Mouse (Mus musculus) heart, embryonic 13.5 days (tissue): ENCODE results near the gene Cpeb1. TPM values are rescaled to one million over a fixed set of nuclear protein-coding genes. Genes with fewer than 3 reads are reported as not detected.
A peak's percentile ranks its signal among the peaks of the same experiment; 100 is the strongest.

Experiments used
- ATAC-seq: fragments of 200-750 bp; cut with Nextera tagmentation; 2 replicates; pipeline ENCODE4 v1.8.0; 2017; ENCODE audit warnings: moderate TSS enrichment; ENCODE audit not compliant: insufficient number of reproducible peaks, low FRiP score, low TSS enrichment; ENCODE audit errors: extremely low read depth
- H3K27ac ChIP-seq: fragments of 300-500 bp; sonication (generic); replicated peaks from 2 replicates; pipeline ENCODE4 v1.5.1; 2015; ENCODE audit warnings: moderate library complexity, mild to moderate bottlenecking, inconsistent platforms
- H3K27me3 ChIP-seq: fragments of 300-500 bp; sonication (generic); replicated peaks from 2 replicates; pipeline ENCODE4 v1.6.1; 2015; ENCODE audit warnings: mild to moderate bottlenecking, inconsistent platforms
- H3K36me3 ChIP-seq: fragments of 300-500 bp; sonication (generic); 2 replicates; pipeline ENCODE4 v1.6.1; 2015; ENCODE audit warnings: mild to moderate bottlenecking, inconsistent platforms
- H3K4me1 ChIP-seq: fragments of 300-500 bp; sonication (generic); 2 replicates; pipeline ENCODE4 v1.6.1; 2015; ENCODE audit warnings: inconsistent platforms
- H3K4me2 ChIP-seq: fragments of 300-500 bp; sonication (generic); 2 replicates; pipeline ENCODE4 v1.6.1; 2015; ENCODE audit warnings: inconsistent platforms, mild to moderate bottlenecking, moderate library complexity
- H3K4me3 ChIP-seq: fragments of 300-500 bp; sonication (generic); 2 replicates; pipeline ENCODE4 v1.5.1; 2015; ENCODE audit warnings: moderate library complexity, mild to moderate bottlenecking, inconsistent platforms
- H3K9ac ChIP-seq: fragments of 300-500 bp; sonication (generic); 2 replicates; pipeline ENCODE4 v1.6.1; 2015; ENCODE audit warnings: inconsistent platforms, mild to moderate bottlenecking, moderate library complexity
- H3K9me3 ChIP-seq: fragments of 300-500 bp; sonication (generic); 2 replicates; pipeline ENCODE4 v1.6.1; 2016; ENCODE audit warnings: inconsistent platforms
- WGBS: fragments of 180-500 bp; shearing (Covaris S2); methylation state at CpG from one replicate; pipeline ENCODE4 v1.1.7; 2015; ENCODE audit warnings: mixed read lengths; 5-methylcytosine and 5-hydroxymethylcytosine counted together
- polyA plus RNA-seq: library from polyadenylated mRNA; unstranded; fragments of >200 nt; fragmentation: Nextera tagmentation; extraction: Ambion mirVana; gene quantifications from 2 replicates; pipeline ENCODE4 v1.2.1, GENCODE M21; 2015

The Cpeb1 gene
- polyA plus RNA-seq, 1 experiment from 2014 or later, result 2.4 TPM

DNA sequence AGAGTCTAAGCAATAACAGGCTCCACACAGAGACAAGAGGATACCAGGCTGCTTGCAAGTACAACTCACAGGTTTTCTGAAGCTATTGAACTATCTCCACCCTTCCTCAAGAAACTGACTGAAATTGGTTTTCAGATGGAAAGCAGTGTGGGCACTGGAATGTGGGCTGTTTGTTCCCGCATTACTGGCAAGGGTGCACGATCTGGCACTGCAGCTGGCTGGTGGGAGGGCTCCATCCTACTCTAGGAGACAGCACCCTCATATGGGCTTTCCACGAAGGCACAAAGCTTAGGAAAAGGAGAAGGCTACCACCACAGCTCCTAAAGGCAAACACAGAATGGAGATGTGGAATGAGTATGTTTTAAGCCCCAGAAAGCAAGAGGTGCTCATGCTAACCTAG, 85.5 kb downstream of the Cpeb1 start:
- Histone ChIP-seq H3K27me3 (peaks cover 42% of the 10 kb centered on the region), H3K4me1 (peaks cover 9% of the 10 kb centered on the region), H3K9me3 (no peaks in the 10 kb centered on the region), H3K36me3 (no peaks in the 10 kb centered on the region), H3K4me2 (no peak overlapping the region), H3K9ac (no peak overlapping the region), H3K4me3 (no peak overlapping the region), H3K27ac (no peak overlapping the region)
- 48% methylated on average over 3 of the region's 3 CpGs for WGBS
- ATAC-seq, result no peak

DNA sequence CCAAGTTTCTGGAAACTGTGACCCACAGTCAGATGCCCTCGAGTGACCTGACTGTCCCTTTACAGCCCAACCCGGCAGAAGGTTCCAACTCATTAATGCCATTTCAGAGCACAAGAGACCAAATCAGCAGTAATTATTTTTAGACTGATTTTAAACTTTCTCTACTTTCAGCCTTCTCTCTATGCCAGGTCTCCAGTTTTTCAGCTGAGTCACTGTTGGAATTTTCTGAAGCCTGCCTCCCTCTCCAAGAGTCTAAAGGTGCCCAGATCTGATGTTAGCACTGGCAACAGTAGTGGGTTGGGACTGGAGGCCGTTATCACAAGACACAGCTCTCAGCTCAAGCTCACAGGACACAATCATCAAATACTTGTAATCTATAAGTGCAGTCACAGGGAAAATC, 87.3 kb downstream of the Cpeb1 start:
- 63% methylated on average over 3 of the region's 3 CpGs for WGBS

DNA sequence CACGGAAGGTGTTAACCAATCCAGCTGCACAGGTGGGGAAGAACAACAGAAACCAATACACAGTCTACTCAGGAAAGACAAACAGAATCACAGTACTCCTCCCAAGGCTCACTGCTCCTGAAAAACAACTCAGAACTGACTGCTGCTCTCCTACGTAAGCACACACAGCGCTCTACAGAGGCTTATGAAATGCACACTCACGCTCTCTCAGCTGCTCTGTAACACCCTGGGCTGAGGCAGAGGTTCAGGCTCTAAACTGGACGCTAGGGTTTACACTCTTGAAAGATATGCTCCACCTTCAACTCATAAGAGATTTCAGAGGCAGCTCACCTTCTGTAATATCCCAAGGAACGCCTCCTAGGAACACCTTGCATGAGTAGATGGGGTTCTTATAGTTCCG, 98.3 kb downstream of the Cpeb1 start:
- Histone ChIP-seq H3K4me3 (no peak overlapping the region), H3K36me3 (no peaks in the 10 kb centered on the region), H3K4me2 (no peak overlapping the region), H3K27me3 (0 out of 2 replicates have a peak, but pooled peaks cover 3% of the 10 kb centered on the region), H3K9ac (no peak overlapping the region), H3K9me3 (no peaks in the 10 kb centered on the region), H3K27ac (no peak overlapping the region), H3K4me1 (no peaks in the 10 kb centered on the region)
- WGBS, result 74% methylated on average over 7 of the region's 7 CpGs
- no peak for ATAC-seq

More for the DNA sequence above, 87.3 kb downstream of the Cpeb1 start:
- Histone ChIP-seq H3K4me3 (no peak overlapping the region), H3K27ac (no peak overlapping the region), H3K4me1 (peaks cover 9% of the 10 kb centered on the region), H3K27me3 (peaks cover 39% of the 10 kb centered on the region), H3K36me3 (no peaks in the 10 kb centered on the region), H3K9ac (no peak overlapping the region), H3K9me3 (no peaks in the 10 kb centered on the region), H3K4me2 (no peak overlapping the region)
- ATAC-seq, result no peak

DNA sequence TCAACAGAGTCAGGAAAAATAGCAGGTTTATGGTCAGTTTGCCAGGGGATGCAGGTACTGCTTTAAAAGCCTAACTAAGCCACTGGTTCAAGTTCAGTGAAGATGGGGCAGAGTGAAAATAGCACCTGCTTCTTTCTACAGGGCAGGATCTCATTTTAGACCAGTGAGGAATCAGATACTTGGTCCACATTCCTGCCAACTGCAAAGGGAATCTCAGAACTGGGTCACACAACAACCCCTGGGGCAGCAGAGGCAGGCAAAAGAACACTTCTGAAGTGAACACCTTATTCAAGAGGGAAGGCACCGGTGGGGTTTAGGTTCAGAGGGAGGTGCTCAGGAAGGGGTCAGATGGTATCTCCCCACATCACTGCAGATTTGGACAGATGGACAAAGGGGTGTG, 98.9 kb downstream of the Cpeb1 start:
- H3K4me1 ChIP-seq, result no peaks in the 10 kb centered on the region
- no peak overlapping the region for H3K4me3 ChIP-seq
- no peaks in the 10 kb centered on the region for H3K36me3 ChIP-seq
- H3K27me3 ChIP-seq, result 0 out of 2 replicates have a peak, but pooled peaks cover 1% of the 10 kb centered on the region
- H3K9ac ChIP-seq, result no peak overlapping the region
- no peaks in the 10 kb centered on the region for H3K9me3 ChIP-seq
- no peak for ATAC-seq
- no peak overlapping the region for H3K4me2 ChIP-seq
- H3K27ac ChIP-seq, result no peak overlapping the region
- WGBS, result 71% methylated on average over 1 of the region's 1 CpGs

DNA sequence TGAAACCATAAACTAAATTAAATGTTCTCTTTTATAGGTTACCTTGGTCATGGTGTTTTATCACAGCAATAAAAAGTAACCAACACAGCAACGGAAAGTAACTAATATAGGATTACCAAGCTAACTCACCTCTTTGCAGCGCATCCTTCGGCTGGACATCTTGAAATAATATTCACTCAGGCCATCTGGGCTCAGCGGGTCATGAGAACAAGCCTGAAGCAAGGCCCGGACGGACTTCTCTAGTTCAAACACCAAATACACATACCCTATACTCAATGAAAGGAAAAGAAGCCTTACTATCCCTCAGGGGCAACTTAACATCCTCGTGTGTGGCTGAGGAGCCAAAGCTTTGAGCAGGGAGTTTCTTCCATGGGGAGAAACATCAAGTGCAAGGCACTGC, 99.5 kb downstream of the Cpeb1 start:
- no peak for ATAC-seq
- H3K36me3 ChIP-seq, result no peaks in the 10 kb centered on the region
- H3K9ac ChIP-seq, result no peak overlapping the region
- peaks cover 2% of the 10 kb centered on the region; the same call in 1 of the 2 replicates for H3K27me3 ChIP-seq
- H3K4me2 ChIP-seq, result no peak overlapping the region
- no peak overlapping the region for H3K4me3 ChIP-seq
- H3K27ac ChIP-seq, result no peak overlapping the region
- H3K4me1 ChIP-seq, result no peaks in the 10 kb centered on the region
- no peaks in the 10 kb centered on the region for H3K9me3 ChIP-seq
- 79% methylated on average over 7 of the region's 7 CpGs for WGBS

DNA sequence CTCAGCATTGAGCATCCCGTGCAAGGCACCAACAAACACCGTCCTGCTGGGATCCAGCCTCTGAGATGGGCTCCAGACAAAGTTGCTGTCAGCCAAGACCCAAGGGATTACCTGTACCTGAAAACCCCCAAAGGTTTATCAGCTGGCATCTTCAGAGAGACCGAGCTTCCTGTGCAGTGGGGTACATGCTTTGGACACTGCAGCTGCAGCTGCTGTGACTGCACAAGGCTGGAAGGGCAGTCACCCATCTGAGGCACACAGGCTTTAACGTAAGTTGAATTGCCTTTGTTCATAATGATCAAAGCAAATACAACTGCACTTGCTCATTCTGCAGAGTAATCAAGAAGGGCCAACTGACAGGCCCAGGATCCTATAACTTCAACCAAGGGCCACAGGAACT, 103.4 kb downstream of the Cpeb1 start:
- no peaks in the 10 kb centered on the region for H3K4me1 ChIP-seq
- no peak overlapping the region for H3K27ac ChIP-seq
- 77% methylated on average over 4 of the region's 4 CpGs for WGBS
- no peak overlapping the region for H3K4me3 ChIP-seq
- H3K9me3 ChIP-seq, result no peaks in the 10 kb centered on the region
- no peak overlapping the region for H3K9ac ChIP-seq
- no peak for ATAC-seq
- no peaks in the 10 kb centered on the region for H3K36me3 ChIP-seq
- H3K27me3 ChIP-seq, result peaks cover 13% of the 10 kb centered on the region
- no peak overlapping the region for H3K4me2 ChIP-seq

DNA sequence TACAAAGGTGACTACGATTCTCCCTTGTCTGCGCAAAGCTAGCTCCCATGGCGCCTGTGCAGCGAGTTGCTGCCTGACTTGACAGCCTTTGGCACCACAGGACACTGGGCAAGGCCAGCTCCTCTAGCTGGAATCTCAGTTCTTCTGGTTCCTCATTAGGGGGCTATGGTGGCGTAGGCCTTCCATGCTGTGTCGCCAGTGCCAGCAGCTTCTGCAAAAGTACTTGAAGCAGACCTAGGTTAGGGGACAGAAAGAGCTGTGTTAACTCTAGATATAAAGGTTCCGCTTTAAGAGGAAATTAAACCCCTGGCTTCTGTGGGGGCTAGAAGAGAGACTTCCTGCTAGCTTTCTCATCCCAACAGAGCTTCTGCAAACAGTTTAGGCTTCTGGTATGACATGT, 107.1 kb downstream of the Cpeb1 start:
- no peak overlapping the region for H3K4me3 ChIP-seq
- peaks cover 9% of the 10 kb centered on the region for H3K36me3 ChIP-seq
- H3K27me3 ChIP-seq, result peaks cover 13% of the 10 kb centered on the region
- H3K27ac ChIP-seq, result no peak overlapping the region
- no peaks in the 10 kb centered on the region for H3K9me3 ChIP-seq
- WGBS, result 69% methylated on average over 7 of the region's 7 CpGs
- H3K4me2 ChIP-seq, result no peak overlapping the region
- no peak overlapping the region for H3K9ac ChIP-seq
- peaks cover 13% of the 10 kb centered on the region for H3K4me1 ChIP-seq
- no peak for ATAC-seq

DNA sequence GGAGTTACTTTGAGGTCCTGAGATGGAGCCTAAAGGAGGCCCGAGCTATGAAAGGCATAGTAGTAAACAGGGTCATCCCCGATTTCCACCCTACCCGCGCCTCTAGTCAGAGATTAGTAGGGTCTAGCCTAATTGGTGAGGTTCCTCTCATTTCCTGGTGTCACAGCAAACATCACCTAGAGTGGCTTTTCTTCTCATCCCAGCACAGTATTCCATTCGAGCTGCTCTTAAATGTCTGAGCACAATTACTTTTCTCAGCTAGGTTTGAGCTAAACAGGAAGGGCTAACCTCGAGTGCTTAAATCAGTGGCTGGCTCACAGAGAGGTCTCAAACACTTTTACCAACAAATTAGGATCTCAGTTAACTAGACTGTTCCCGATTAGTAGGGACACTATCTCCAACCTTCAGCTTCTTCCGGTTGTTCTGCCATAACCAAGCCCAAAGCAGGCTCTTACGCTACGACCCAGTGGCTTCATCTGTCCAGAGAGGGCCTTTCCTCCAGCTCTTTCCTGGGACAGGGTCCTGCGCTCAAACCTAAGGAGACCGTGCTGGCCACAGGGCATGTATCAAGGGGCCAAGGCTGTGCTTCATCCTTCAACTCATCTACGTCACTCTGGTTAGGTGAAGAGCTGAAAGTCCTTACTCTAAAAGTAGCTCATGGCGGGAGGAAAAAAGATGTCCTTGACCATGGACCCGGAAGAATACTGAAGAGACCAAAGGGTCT, 109.7 kb downstream of the Cpeb1 start:
- H3K4me2 ChIP-seq, result peak overlapping the region; percentile 94
- H3K9ac ChIP-seq, result peak overlapping the region; percentile 85
- peaks cover 27% of the 10 kb centered on the region for H3K4me1 ChIP-seq
- no peak for ATAC-seq
- H3K27me3 ChIP-seq, result peaks cover 10% of the 10 kb centered on the region
- H3K4me3 ChIP-seq, result peak overlapping the region; percentile 93
- no peaks in the 10 kb centered on the region for H3K9me3 ChIP-seq
- peaks cover 35% of the 10 kb centered on the region for H3K36me3 ChIP-seq
- H3K27ac ChIP-seq, result peak overlapping the region; percentile 66
- 60% methylated on average over 15 of the region's 15 CpGs for WGBS

DNA sequence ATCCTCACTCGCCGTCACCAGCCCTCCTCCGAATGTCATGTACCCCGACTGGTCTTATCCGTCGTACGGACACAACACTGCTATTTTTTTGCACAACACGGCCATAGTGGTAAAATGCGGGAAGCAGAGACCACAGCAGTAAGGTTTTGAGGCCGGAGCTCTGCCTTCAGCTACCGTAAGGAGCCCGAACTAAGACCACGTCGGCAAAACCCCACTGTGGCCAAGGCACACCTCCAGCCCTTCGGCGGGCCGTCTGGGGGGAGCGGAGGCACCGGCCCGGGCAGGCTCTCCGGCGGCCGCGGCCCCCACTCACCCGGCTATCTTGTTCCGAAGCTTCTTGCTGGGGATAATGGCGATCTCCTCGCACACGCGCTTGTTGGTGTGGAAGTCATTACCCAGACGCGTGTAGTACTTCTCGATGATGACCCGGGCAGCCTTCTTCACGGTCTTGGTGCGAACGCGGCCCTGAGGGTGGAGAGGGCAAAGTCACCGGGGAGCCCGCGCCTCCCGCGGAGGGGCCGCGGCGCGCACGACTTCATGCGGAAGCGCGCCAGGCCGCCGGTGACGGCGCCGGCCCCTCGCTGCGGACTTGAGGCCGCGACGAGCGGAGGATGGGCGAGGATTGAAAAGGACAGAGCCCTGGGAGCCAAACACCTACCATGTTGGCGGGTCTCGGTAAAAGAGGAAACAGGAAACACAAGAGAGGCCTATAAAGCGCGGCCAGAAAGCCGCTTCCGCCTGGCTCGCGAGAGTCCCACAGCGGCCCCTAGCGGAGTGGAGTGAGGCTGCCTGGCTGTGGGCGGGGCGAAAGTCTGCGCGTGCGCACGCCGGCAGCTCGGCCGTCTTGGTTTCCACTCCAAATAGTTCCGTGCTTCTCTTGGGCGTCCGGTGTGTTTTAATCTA, 110.5 kb downstream of the Cpeb1 start, which contains the start of gene Rps17:
Gene Rps17, minus strand, starts transcription at position 711 of the 903 bp plus-strand sequence.
- Histone ChIP-seq H3K4me1 (peaks cover 27% of the 10 kb centered on the region), H3K4me2 (peak within 1 kb of the TSS; percentile 94)
- under 1% methylated on average over 85 of the region's 85 CpGs for WGBS

DNA sequence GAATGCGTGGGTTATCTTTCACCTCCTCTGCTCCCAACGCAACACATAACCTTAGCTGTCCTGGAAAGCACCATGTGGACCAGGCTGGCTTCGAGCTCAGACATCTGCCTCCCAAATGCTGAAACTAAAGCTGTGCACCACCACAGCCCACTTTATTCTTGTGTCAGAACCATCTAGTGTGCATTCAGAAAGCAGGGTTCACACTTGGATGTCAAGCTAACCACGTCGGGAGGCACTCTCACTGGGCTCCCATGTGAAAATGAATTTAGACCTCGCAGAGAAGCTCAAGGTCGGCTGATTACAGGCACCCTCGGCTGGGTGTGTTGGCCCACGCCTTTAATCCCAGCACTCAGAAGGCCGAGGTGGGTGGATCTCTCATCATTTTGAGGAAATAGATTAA, 111.4 kb downstream of the Cpeb1 start:
- Histone ChIP-seq H3K9ac (peak overlapping the region; percentile 99), H3K4me2 (peak overlapping the region; percentile 94), H3K36me3 (peaks cover 53% of the 10 kb centered on the region), H3K27me3 (peaks cover 5% of the 10 kb centered on the region; the same call in 1 of the 2 replicates), H3K4me3 (peak overlapping the region; percentile 93), H3K4me1 (peaks cover 27% of the 10 kb centered on the region), H3K27ac (peak overlapping the region; percentile 89; the same call in 1 of the 2 replicates), H3K9me3 (no peaks in the 10 kb centered on the region)
- whole genome bisulfite sequencing, result 6% methylated on average over 10 of the region's 10 CpGs
- ATAC-seq, result no peak

More for the DNA sequence above, 110.5 kb downstream of the Cpeb1 start, which contains the start of gene Rps17:
- Histone ChIP-seq H3K27me3 (peaks cover 8% of the 10 kb centered on the region), H3K27ac (peak within 1 kb of the TSS; percentile 89), H3K9ac (peak within 1 kb of the TSS; percentile 99), H3K36me3 (peaks cover 44% of the 10 kb centered on the region), H3K9me3 (no peaks in the 10 kb centered on the region), H3K4me3 (peak within 1 kb of the TSS; percentile 93)
- peak; percentile 73 for ATAC-seq

DNA sequence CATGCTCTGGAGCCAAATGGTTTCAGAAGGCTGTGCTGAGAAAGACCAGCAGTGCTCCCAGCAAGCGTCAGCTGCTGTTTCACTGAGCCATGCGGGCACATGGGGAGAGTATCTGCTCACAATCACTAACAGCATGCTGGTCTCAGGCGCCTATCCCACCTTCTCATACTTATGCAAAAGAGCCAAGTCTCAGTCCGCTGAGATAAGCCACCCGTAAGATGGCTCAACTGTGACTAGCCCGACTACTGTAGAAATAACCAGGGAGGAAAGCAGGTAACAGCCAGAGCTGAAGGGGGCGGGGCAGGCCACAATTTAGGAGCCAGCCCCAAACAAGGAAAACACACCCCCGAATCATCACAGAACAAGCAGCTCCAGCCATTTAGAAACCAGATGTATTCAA, 111.9 kb downstream of the Cpeb1 start:
- Histone ChIP-seq H3K9ac (peak overlapping the region; percentile 99), H3K4me1 (peaks cover 27% of the 10 kb centered on the region), H3K4me2 (peak overlapping the region; percentile 94), H3K4me3 (peak overlapping the region; percentile 93), H3K27me3 (peaks cover 5% of the 10 kb centered on the region; the same call in 1 of the 2 replicates), H3K9me3 (no peaks in the 10 kb centered on the region), H3K27ac (no peak overlapping the region), H3K36me3 (peaks cover 58% of the 10 kb centered on the region)
- ATAC-seq, result no peak
- WGBS, result 19% methylated on average over 8 of the region's 8 CpGs
